In the genomic region with DNA sequence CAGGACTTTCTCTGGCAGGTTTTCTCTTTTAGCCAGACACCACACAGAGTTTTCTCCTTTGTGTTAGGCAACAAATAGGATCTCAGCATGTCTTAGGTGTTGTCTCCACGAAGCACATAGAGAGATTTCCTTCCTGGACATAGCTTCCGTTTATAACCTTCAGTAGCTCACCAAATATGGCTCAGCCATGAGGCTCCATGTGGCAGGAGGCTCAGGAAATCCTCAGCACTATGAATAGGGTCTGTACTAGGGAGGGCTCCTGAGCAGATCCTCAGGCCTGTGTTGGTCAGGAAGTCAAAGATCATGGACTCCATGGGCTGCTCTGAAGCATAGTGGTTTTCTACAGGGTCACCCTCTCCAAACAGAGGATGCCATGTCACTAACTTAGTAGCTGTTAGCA, we compare ENCODE assay signal across 30 mouse cellular contexts. TPM values are rescaled to one million over a fixed set of nuclear protein-coding genes. Genes with fewer than 3 reads are reported as not detected.
DNase-seq lines count a peak whose midpoint lies in the region; ATAC-seq and TF ChIP-seq lines count a peak whose summit lies in the region.
"Had no signal": no experiment of that assay in that cellular context is flagged by ENCODE, and none has a peak within 500 bp of the region (broad histone marks: within the 10 kb centered on the region; RNA-seq: fewer than 3 reads in every experiment).

No protein-coding gene starts in this region.

- H3K4me3 ChIP-seq in heart, adult 2 months: no peak overlapping the region
- no peak overlapping the region for H3K4me3 ChIP-seq in heart, embryonic 12.5 days
- no peak overlapping the region for H3K4me3 ChIP-seq in heart, embryonic 10.5 days
- H3K4me3 ChIP-seq in heart, embryonic 14.5 days (ENCODE audit: control insufficient read depth in 1 of 2, insufficient read depth in 1 of 2, low read depth in 1 of 2, low read length in 2 of 2): no peak overlapping the region
- no peak overlapping the region for H3K4me3 ChIP-seq in heart, postnatal 0 days (ENCODE audit: low read depth, low read length)
- no peak overlapping the region for H3K4me3 ChIP-seq in heart, embryonic 11.5 days (ENCODE audit: low read depth, low read length)
- H3K4me3 ChIP-seq: embryonic facial prominence, embryonic 13.5 days; embryonic facial prominence, embryonic 15.5 days; erythroblast, embryonic 14.5 days; forebrain, embryonic 10.5 days; forebrain, embryonic 12.5 days had no signal

- H3K9me3 ChIP-seq in heart, embryonic 12.5 days (replicated peaks): peaks cover 9% of the 10 kb centered on the region
- no peaks in the 10 kb centered on the region for H3K9me3 ChIP-seq in heart, embryonic 10.5 days
- no peaks in the 10 kb centered on the region for H3K9me3 ChIP-seq in heart, embryonic 14.5 days (ENCODE audit: control insufficient read depth, low read length)
- H3K9me3 ChIP-seq in heart, postnatal 0 days (replicated peaks; ENCODE audit: control insufficient read depth, low read length): no peaks in the 10 kb centered on the region
- no peaks in the 10 kb centered on the region for H3K9me3 ChIP-seq in heart, embryonic 11.5 days (replicated peaks; ENCODE audit: control insufficient read depth, low read length)
- H3K9me3 ChIP-seq: embryonic facial prominence, embryonic 13.5 days; embryonic facial prominence, embryonic 15.5 days; forebrain, embryonic 10.5 days; forebrain, embryonic 12.5 days; G1E had no signal

- H3K79me2 ChIP-seq in heart, adult 2 months (replicated peaks; ENCODE audit: control insufficient read depth, insufficient read depth, low read length): no peaks in the 10 kb centered on the region

- TF ChIP-seq POLR2A in heart, adult 2 months (IDR thresholded peaks at IDR 0.05; ENCODE audit: insufficient read depth, low read depth, low read length): no peak

- TF ChIP-seq EP300 in heart, adult 2 months (IDR thresholded peaks at IDR 0.05; ENCODE audit: insufficient read depth, low read depth, low read length): no peak
- no peak for TF ChIP-seq EP300 in heart, postnatal 0 days (IDR thresholded peaks at IDR 0.05; ENCODE audit: low read depth)

- no peak overlapping the region for H3K9ac ChIP-seq in heart, adult 2 months (ENCODE audit: low read depth, low read length)
- no peak overlapping the region for H3K9ac ChIP-seq in heart, embryonic 12.5 days
- H3K9ac ChIP-seq in heart, embryonic 14.5 days (ENCODE audit: low read length): no peak overlapping the region
- H3K9ac ChIP-seq in heart, postnatal 0 days (replicated peaks; ENCODE audit: low read depth, low read length): no peak overlapping the region
- no peak overlapping the region for H3K9ac ChIP-seq in heart, embryonic 11.5 days (ENCODE audit: low read depth, low read length)
- H3K9ac ChIP-seq: embryonic facial prominence, embryonic 13.5 days; embryonic facial prominence, embryonic 15.5 days; forebrain, embryonic 12.5 days had no signal

- intact Hi-C loops in heart, adult 2 months (cut with DNase I): loop anchor here (5.0 kb wide), 1 partner anchor 35 kb away; a partner anchor contains a TSS
- intact Hi-C loops in heart, postnatal 25 days (cut with DNase I): no loop called here
- intact Hi-C loops in heart, postnatal 36 days (cut with DNase I): loop anchor here (5.0 kb wide), 1 partner anchor 60 kb away; no protein-coding TSS in a partner anchor

- ATAC-seq in heart, embryonic 12.5 days (ENCODE audit: insufficient number of reproducible peaks, low FRiP score): no peak
- ATAC-seq in heart, embryonic 14.5 days (ENCODE audit: insufficient number of reproducible peaks, insufficient read depth, low FRiP score, low read depth): no peak
- peak; percentile 51 for ATAC-seq in heart, postnatal 0 days (ENCODE audit: insufficient read depth, low read depth)
- no peak for ATAC-seq in heart, embryonic 11.5 days (replicated peaks; ENCODE audit: insufficient number of reproducible peaks, low FRiP score, low TSS enrichment)
- ATAC-seq: activated CD4-positive, CD25-positive, alpha-beta regulatory T cell, adult 4 months; CD4-positive, CD25-positive, alpha-beta regulatory T cell, adult 4 months; forebrain, embryonic 14.5 days; Patski had no signal

- H3K27me3 ChIP-seq in heart, adult 2 months (ENCODE audit: control insufficient read depth, insufficient read depth, low read length): no peaks in the 10 kb centered on the region
- no peaks in the 10 kb centered on the region for H3K27me3 ChIP-seq in heart, embryonic 12.5 days (replicated peaks)
- H3K27me3 ChIP-seq in heart, embryonic 10.5 days (ENCODE audit: insufficient read depth, poor library complexity, severe bottlenecking): no peaks in the 10 kb centered on the region
- H3K27me3 ChIP-seq in heart, embryonic 14.5 days (ENCODE audit: control insufficient read depth, insufficient read depth, low read length): no peaks in the 10 kb centered on the region
- no peaks in the 10 kb centered on the region for H3K27me3 ChIP-seq in heart, postnatal 0 days (ENCODE audit: control insufficient read depth, insufficient read depth, low read length)
- no peaks in the 10 kb centered on the region for H3K27me3 ChIP-seq in heart, embryonic 11.5 days (ENCODE audit: control insufficient read depth, insufficient read depth, low read length)
- H3K27me3 ChIP-seq: CH12.LX; embryonic facial prominence, embryonic 13.5 days; embryonic facial prominence, embryonic 15.5 days; forebrain, embryonic 12.5 days; Patski had no signal

- 20% methylated on average over 2 of the region's 2 CpGs for WGBS in heart, adult 2 months
- 42% methylated on average over 2 of the region's 2 CpGs for WGBS in heart, embryonic 12.5 days
- 61% methylated on average over 2 of the region's 2 CpGs for WGBS in heart, embryonic 10.5 days
- 41% methylated on average over 2 of the region's 2 CpGs for WGBS in heart, embryonic 14.5 days
- WGBS in heart, postnatal 0 days: 18% methylated on average over 2 of the region's 2 CpGs
- WGBS in heart, embryonic 11.5 days (ENCODE audit: insufficient replicate concordance): 52% methylated on average over 2 of the region's 2 CpGs

- no peak for TF ChIP-seq CTCF in heart, adult 2 months (IDR thresholded peaks at IDR 0.05)
- no peak for TF ChIP-seq CTCF in heart, postnatal 0 days (IDR thresholded peaks at IDR 0.05; ENCODE audit: low read depth)

- DNase-seq in heart, adult 2 months: no peak
- DNase-seq in heart, embryonic 10.5 days (ENCODE audit: low spot score): peak; percentile 60
- no peak for DNase-seq in heart, postnatal 25 days (ENCODE audit: low spot score)
- DNase-seq in heart, postnatal 36 days: no peak
- DNase-seq in heart, postnatal 0 days (ENCODE audit: low spot score): peak; percentile 13
- DNase-seq: adrenal gland, adult 8-10 months; adrenal gland, postnatal 14 days; adrenal gland, postnatal 36 days; B cell, adult 2 months; cerebellum, adult 11 months; cerebellum, adult 18-20 months; cerebellum, adult 8-10 months; cerebellum, adult 9-11 months; cerebellum, postnatal 14 days; cerebellum, postnatal 36 days; embryo, embryonic 11 days had no signal

- peaks cover 2% of the 10 kb centered on the region; the same call in 1 of the 2 replicates for H3K36me3 ChIP-seq in heart, adult 2 months (ENCODE audit: control insufficient read depth, insufficient read depth, low read length)
- H3K36me3 ChIP-seq in heart, embryonic 12.5 days: peaks cover 56% of the 10 kb centered on the region
- H3K36me3 ChIP-seq in heart, embryonic 10.5 days: peaks cover 57% of the 10 kb centered on the region
- H3K36me3 ChIP-seq in heart, embryonic 14.5 days (ENCODE audit: control insufficient read depth, insufficient read depth, low read length): peaks cover 37% of the 10 kb centered on the region
- peaks cover 34% of the 10 kb centered on the region for H3K36me3 ChIP-seq in heart, postnatal 0 days (replicated peaks; ENCODE audit: control insufficient read depth, insufficient read depth, low read length)
- peaks cover 21% of the 10 kb centered on the region for H3K36me3 ChIP-seq in heart, embryonic 11.5 days (ENCODE audit: control insufficient read depth, insufficient read depth, low read length)
- H3K36me3 ChIP-seq: forebrain, embryonic 12.5 days; G1E had no signal

- peak overlapping the region; percentile 58; the same call in 1 of the 2 replicates for H3K27ac ChIP-seq in heart, adult 2 months
- H3K27ac ChIP-seq in heart, embryonic 12.5 days (ENCODE audit: poor library complexity, severe bottlenecking): no peak overlapping the region; the same call in 1 of the 2 replicates
- H3K27ac ChIP-seq in heart, embryonic 10.5 days: peak overlapping the region; percentile 75; the same call in 1 of the 2 replicates
- H3K27ac ChIP-seq in heart, embryonic 14.5 days (replicated peaks in 1 of 2; ENCODE audit: control insufficient read depth in 1 of 2, insufficient read depth in 1 of 2, low read depth in 2 of 2, low read length in 2 of 2): peak overlapping the region; percentile 49 to 58; a peak in 2 of 4 replicates
- no peak overlapping the region; the same call in 1 of the 2 replicates for H3K27ac ChIP-seq in heart, postnatal 0 days (ENCODE audit: low read depth)
- no peak overlapping the region for H3K27ac ChIP-seq in heart, embryonic 11.5 days (ENCODE audit: low read depth, low read length)
- H3K27ac ChIP-seq: embryonic facial prominence, embryonic 13.5 days; embryonic facial prominence, embryonic 15.5 days; forebrain, embryonic 10.5 days; forebrain, embryonic 12.5 days had no signal

- peaks cover 2% of the 10 kb centered on the region; the same call in 1 of the 2 replicates for H3K4me1 ChIP-seq in heart, adult 2 months (ENCODE audit: control insufficient read depth, insufficient read depth, low read length)
- H3K4me1 ChIP-seq in heart, embryonic 12.5 days (replicated peaks): peaks cover 6% of the 10 kb centered on the region
- peaks cover 5% of the 10 kb centered on the region; the same call in 1 of the 2 replicates for H3K4me1 ChIP-seq in heart, embryonic 10.5 days
- 0 out of 4 replicates have a peak, but pooled peaks cover 0 to 6% of the 10 kb centered on the region in 2 experiments for H3K4me1 ChIP-seq in heart, embryonic 14.5 days (ENCODE audit: control insufficient read depth in 2 of 2, insufficient read depth in 2 of 2, low read length in 2 of 2)
- H3K4me1 ChIP-seq in heart, postnatal 0 days (ENCODE audit: control insufficient read depth, insufficient read depth): no peaks in the 10 kb centered on the region; the same call in 1 of the 2 replicates
- H3K4me1 ChIP-seq in heart, embryonic 11.5 days (ENCODE audit: control insufficient read depth, insufficient read depth, low read length): no peaks in the 10 kb centered on the region
- H3K4me1 ChIP-seq: embryonic facial prominence, embryonic 13.5 days; embryonic facial prominence, embryonic 15.5 days; forebrain, embryonic 10.5 days; forebrain, embryonic 12.5 days had no signal

- H3K4me2 ChIP-seq in heart, embryonic 12.5 days: no peak overlapping the region
- H3K4me2 ChIP-seq in heart, embryonic 14.5 days (ENCODE audit: low read length): no peak overlapping the region
- no peak overlapping the region for H3K4me2 ChIP-seq in heart, postnatal 0 days (ENCODE audit: low read depth, low read length)
- H3K4me2 ChIP-seq in heart, embryonic 11.5 days: no peak overlapping the region
- H3K4me2 ChIP-seq: embryonic facial prominence, embryonic 13.5 days; embryonic facial prominence, embryonic 15.5 days; forebrain, embryonic 12.5 days had no signal

RNA-seq across cellular contexts. Expression of a gene that starts 37.0 kb away (rescaled TPM):
- 1 to 10 TPM; 6.3 to 8.0 TPM for total RNA-seq in heart, adult 2 months (2021)
- 2.0 and 3.8 TPM in 2 replicates for polyA plus RNA-seq in heart, adult 2 months (2012; rRNA removed)
- 20.3 and 22.2 TPM in 2 replicates for polyA plus RNA-seq in heart, embryonic 12.5 days (2016; fragmentation: Nextera tagmentation; extraction: Ambion mirVana)
- 24.5 and 25.0 TPM in 2 replicates for polyA plus RNA-seq in heart, embryonic 10.5 days (2016; fragmentation: Nextera tagmentation; extraction: Ambion mirVana)
- 1 to 10 TPM; 8.0 to 8.2 TPM for total RNA-seq in heart, postnatal 25 days (2021)
- 17.3 and 19.7 TPM in 2 replicates for polyA plus RNA-seq in heart, embryonic 14.5 days (2014; fragmentation: Nextera tagmentation; extraction: Ambion mirVana)
- total RNA-seq in heart, postnatal 36 days (2021): 10 to 100 TPM in 1 of 2 experiments, 1 to 10 TPM in 1; 6.8 to 10.1 TPM
- 8.2 and 11.9 TPM in 2 replicates for total RNA-seq in heart, postnatal 0 days (2014; rRNA removed; ENCODE audit: low replicate concordance)
- polyA plus RNA-seq in heart, postnatal 0 days (2015; fragmentation: Nextera tagmentation; extraction: Ambion mirVana): 10.7 and 12.3 TPM in 2 replicates
- 23.8 and 25.8 TPM in 2 replicates for polyA plus RNA-seq in heart, embryonic 11.5 days (2014; fragmentation: Nextera tagmentation; extraction: Ambion mirVana)

Comparison
In these comparisons a context has a peak if more than half of its experiments do, and no peak if none do; other contexts are left out.
1. DNase-seq: peak in heart, embryonic 10.5 days (single experiment) and heart, postnatal 0 days (single experiment); none in heart, adult 2 months (0 of 2), heart, postnatal 25 days (single experiment) and heart, postnatal 36 days (0 of 2).
2. H3K27ac ChIP-seq: peak in heart, adult 2 months (single experiment), heart, embryonic 10.5 days (single experiment) and heart, embryonic 14.5 days (2 of 2); none in heart, embryonic 12.5 days (single experiment), heart, postnatal 0 days (single experiment) and heart, embryonic 11.5 days (single experiment).